Mouse (Mus musculus) heart, embryonic 10.5 days (tissue): Measurements from ENCODE around the gene Gcnt7. TPM values are rescaled to one million over a fixed set of nuclear protein-coding genes. Genes with fewer than 3 reads are reported as not detected.
A peak's percentile ranks its signal among the peaks of the same experiment; 100 is the strongest.

Experiments
- DNase-seq: peaks from one replicate; pipeline ENCODE4 v3.0.0-alpha.2; 2017; ENCODE audit warnings: low spot score
- H3K27ac ChIP-seq: fragments of 300-500 bp; sonication (generic); 2 replicates; pipeline ENCODE4 v1.5.1; 2016; ENCODE audit warnings: mild to moderate bottlenecking
- H3K27me3 ChIP-seq: fragments of 300-500 bp; sonication (generic); 2 replicates; pipeline ENCODE4 v1.6.1; 2016; ENCODE audit warnings: mild to moderate bottlenecking; ENCODE audit not compliant: poor library complexity, insufficient read depth, severe bottlenecking
- H3K36me3 ChIP-seq: fragments of 300-500 bp; sonication (generic); 2 replicates; pipeline ENCODE4 v1.6.1; 2016; ENCODE audit warnings: mild to moderate bottlenecking, moderate library complexity
- H3K4me1 ChIP-seq: fragments of 300-500 bp; sonication (generic); 2 replicates; pipeline ENCODE4 v1.6.1; 2016; ENCODE audit warnings: mild to moderate bottlenecking
- H3K4me3 ChIP-seq: fragments of 300-500 bp; sonication (generic); 2 replicates; pipeline ENCODE4 v1.5.1; 2016; ENCODE audit warnings: mild to moderate bottlenecking, moderate library complexity
- H3K9me3 ChIP-seq: fragments of 300-500 bp; sonication (generic); 2 replicates; pipeline ENCODE4 v1.6.1; 2016; ENCODE audit warnings: mild to moderate bottlenecking, moderate library complexity
- WGBS: fragments of 180-500 bp; shearing (Covaris S2); methylation state at CpG from one replicate; pipeline ENCODE4 v1.1.7; 2016; 5-methylcytosine and 5-hydroxymethylcytosine counted together
- polyA plus RNA-seq: library from polyadenylated mRNA; unstranded; fragments of >200 nt; fragmentation: Nextera tagmentation; extraction: Ambion mirVana; gene quantifications from 2 replicates; pipeline ENCODE4 v1.2.1, GENCODE M21; 2016

The Gcnt7 gene
- 1.4 and 1.8 TPM in 2 replicates for polyA plus RNA-seq

DNA sequence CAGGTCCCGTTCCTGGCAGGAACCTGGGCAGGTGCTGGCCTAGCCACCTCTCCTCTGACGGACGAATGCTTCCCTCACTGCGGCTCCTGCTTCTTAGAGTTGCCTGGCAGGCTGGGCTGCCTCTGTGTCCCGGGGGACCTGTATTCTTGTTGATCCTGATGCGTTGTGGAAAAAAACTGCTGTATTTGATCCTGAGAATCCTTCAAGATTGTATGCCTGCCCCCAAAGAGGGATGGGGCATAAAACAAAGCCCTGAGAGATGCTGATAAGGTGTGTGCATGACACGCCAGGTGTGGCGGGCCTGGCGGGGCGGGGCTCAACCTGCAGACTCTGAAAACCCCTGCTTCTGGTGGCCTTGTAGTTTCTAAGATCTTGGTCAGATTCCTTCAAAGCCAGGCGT is at the start of gene Gcnt7:
Gcnt7 (minus strand) TSS at position 101 of the 400 bp plus-strand sequence.
- Histone ChIP-seq H3K9me3 (no peaks in the 10 kb centered on the region), H3K27ac (no peak within 1 kb of the TSS), H3K4me1 (peaks cover 16% of the 10 kb centered on the region; the same call in 1 of the 2 replicates), H3K4me3 (no peak within 1 kb of the TSS), H3K27me3 (no peaks in the 10 kb centered on the region), H3K36me3 (peaks cover 47% of the 10 kb centered on the region)
- WGBS: 85% methylated on average over 11 of the region's 11 CpGs
- no peak for DNase-seq

DNA sequence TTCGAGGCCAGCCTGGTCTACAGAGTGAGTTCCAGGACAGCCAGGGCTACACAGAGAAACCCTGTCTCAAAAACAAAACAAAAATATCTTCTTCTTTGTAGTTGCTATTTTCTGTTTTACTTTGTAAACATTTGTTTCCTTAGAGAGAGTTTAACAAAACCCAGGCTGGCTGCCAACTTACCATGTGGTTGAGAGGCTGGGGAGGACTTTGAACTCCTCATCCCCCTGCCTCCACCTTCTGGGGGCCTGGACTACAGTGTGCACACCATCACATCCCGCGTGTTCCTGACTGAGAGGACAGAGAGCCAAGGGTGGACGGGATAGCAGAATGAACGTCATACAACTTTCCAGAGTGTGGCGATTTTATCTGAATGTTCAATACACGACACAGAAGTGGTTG is 47.7 kb upstream of the Gcnt7 start:
- no peaks in the 10 kb centered on the region for H3K36me3 ChIP-seq
- no peak overlapping the region for H3K4me3 ChIP-seq
- no peak overlapping the region for H3K27ac ChIP-seq
- no peak for DNase-seq
- H3K9me3 ChIP-seq: no peaks in the 10 kb centered on the region
- H3K27me3 ChIP-seq: no peaks in the 10 kb centered on the region
- peaks cover 3% of the 10 kb centered on the region for H3K4me1 ChIP-seq
- 83% methylated on average over 7 of the region's 7 CpGs for WGBS

DNA sequence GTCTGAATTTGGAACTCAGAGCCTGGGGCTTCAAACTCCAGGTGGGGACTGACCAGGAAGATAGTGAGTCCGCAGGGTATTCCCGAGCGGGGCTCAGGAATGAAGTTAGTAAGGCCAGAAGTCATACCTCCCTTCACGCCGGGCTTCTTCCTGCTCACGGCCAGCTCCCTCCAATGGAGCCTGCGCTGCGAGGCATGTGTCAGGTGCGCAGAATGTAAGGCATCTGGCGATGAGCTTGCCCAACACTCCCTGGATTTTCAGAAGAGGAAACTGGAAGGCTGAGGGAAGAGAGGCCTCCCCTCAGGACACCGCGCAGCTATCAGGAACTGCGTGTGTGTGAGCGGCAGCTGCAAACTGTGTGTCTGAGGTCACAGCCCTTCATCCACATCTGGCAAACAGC is 43.8 kb upstream of the Gcnt7 start:
- H3K9me3 ChIP-seq: no peaks in the 10 kb centered on the region
- peaks cover 9% of the 10 kb centered on the region for H3K4me1 ChIP-seq
- 0 out of 2 replicates have a peak overlapping the region, but pooled peaks have one; percentile 8 for H3K27ac ChIP-seq
- H3K4me3 ChIP-seq: no peak overlapping the region
- H3K36me3 ChIP-seq: no peaks in the 10 kb centered on the region
- no peak for DNase-seq
- WGBS: 46% methylated on average over 14 of the region's 14 CpGs
- no peaks in the 10 kb centered on the region for H3K27me3 ChIP-seq

DNA sequence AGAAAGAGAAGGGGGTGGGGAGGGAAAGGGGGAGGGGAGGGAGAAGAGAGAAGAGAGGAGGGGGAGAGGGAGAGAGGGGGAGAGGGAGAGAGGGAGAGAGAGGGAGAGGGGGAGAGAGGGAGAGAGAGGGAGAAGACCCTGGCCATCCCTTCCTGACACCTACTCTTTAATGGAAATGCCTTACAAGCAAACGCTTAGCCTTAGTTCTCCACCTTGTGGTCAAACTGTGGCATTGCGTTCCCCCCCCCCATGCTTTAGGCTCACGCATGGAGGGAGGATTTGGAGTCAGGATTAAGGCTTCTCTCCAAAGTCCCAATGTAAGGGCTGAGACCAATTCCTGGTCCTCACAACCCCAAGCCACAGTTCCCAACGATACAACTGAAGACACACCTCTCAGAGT is 42.9 kb upstream of the Gcnt7 start:
- Histone ChIP-seq H3K4me1 (peaks cover 9% of the 10 kb centered on the region), H3K9me3 (no peaks in the 10 kb centered on the region), H3K27me3 (no peaks in the 10 kb centered on the region), H3K36me3 (no peaks in the 10 kb centered on the region), H3K4me3 (no peak overlapping the region), H3K27ac (no peak overlapping the region)
- WGBS: 2% methylated on average over 4 of the region's 4 CpGs
- DNase-seq: no peak

DNA sequence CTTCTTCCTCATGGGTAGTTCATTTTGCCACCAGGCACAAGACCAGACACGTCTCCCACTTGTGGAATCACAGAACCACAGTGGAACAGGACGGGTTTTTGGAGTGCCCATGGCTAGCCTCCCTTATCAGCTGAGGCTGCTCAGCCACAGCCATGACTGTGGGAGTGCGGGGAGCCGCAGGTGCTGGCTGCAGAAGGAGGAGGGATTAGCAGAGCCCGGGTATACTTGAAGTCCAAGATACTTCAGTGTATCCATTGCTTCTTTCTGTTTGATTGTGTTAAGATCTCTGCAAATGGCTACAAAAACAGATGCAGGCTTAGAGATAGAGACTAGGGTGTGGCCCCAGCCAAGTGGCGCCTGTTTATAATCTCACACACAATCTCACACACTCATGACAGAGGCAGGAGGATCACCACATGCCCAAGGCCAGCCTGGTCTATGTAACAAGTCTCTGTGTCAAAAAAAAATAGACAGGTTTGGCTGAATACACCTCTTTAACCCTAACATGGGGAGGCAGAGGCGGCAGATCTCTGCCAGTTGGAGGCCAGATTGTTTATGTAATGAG is 42.4 kb upstream of the Gcnt7 start:
- Histone ChIP-seq H3K4me1 (peaks cover 9% of the 10 kb centered on the region), H3K27ac (no peak overlapping the region), H3K27me3 (no peaks in the 10 kb centered on the region), H3K36me3 (no peaks in the 10 kb centered on the region), H3K4me3 (no peak overlapping the region), H3K9me3 (no peaks in the 10 kb centered on the region)
- 22% methylated on average over 7 of the region's 7 CpGs for WGBS
- no peak for DNase-seq

DNA sequence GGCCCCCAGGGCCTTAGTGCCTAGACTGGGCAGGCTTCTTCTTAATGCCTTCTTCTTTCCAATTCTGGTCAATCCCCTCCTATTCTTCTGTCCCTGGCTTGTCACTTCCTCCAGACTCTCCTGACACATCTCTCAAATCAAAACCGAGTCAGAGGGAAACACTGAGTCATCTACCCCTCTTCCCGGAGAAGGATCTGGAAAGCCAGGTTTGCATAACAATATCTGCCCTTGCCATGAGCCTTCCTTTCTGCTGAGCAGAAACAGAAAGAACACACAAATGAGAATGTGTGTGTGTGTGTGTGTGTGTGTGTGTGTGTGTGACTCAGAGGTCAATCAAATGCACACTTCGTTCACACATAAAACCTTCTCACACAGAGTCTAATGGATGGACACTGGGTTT is 40.4 kb upstream of the Gcnt7 start:
- no peak overlapping the region for H3K27ac ChIP-seq
- DNase-seq: no peak
- WGBS: 47% methylated on average over 3 of the region's 3 CpGs
- peaks cover 9% of the 10 kb centered on the region for H3K4me1 ChIP-seq
- no peaks in the 10 kb centered on the region for H3K27me3 ChIP-seq
- H3K4me3 ChIP-seq: no peak overlapping the region
- H3K9me3 ChIP-seq: no peaks in the 10 kb centered on the region
- no peaks in the 10 kb centered on the region for H3K36me3 ChIP-seq

DNA sequence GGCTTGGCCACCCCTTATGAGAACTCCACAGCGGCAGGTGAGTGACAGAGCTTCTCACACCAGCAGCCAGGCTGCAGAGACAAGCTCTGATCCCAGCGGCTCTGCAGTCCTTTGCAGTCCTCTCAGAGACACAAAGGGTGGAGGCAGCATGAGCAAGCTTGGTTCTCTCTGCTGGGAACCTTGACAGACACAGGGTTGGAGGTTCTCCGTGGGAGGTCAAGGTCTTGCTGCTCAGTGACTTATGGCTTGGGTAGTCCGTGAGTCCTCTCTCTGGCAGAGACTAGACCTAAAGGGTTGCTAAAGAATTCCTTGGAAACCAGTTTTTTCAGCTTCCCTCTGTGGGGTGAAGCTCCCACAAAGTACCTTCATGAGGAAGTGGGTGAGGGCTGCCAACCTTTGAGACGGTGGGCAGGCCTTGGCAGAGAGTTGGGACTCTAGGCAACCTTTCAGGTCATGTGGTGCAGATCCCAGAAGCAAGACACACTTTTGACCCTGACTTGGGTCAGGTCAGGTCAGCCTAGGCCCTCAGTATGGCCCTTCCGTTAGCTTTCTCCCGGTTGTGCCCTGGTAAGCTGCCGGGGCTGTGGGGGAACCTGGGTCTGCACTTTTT is 38.4 kb upstream of the Gcnt7 start:
- Histone ChIP-seq H3K27ac (no peak overlapping the region), H3K36me3 (no peaks in the 10 kb centered on the region), H3K9me3 (no peaks in the 10 kb centered on the region), H3K4me3 (no peak overlapping the region), H3K4me1 (peaks cover 9% of the 10 kb centered on the region), H3K27me3 (no peaks in the 10 kb centered on the region)
- DNase-seq: no peak
- WGBS: 64% methylated on average over 8 of the region's 8 CpGs

DNA sequence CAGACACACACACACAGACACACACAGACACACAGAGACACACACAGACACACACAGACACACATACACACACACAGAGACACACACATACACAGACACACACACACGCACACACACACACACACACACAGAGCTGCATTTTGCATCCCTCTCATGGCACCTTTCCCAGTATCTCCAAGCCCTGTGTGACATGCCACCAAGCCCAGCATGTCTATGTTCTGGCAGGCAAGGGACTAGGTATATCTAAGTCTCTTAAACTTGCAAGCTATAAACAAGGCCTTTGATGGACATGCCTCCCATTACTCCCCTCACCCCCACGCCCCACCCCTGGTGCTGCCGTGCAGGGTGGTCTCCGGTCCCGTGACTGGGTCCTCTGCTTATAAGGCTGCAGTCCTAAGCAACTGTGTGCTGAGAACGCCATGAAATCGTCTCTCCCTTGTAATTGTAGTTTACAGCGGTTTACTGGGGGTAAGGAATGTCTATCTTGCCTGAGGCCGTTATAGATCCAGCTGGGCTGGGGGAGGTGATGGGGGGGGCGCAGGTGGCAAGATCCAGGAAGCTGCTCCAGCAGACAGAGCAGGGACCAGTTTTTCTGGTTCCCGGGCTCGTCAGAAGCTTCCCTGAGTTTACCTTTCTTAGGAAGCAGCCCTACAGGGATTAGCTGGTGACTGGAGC is 26.4 kb upstream of the Gcnt7 start:
- no peak for DNase-seq
- no peaks in the 10 kb centered on the region for H3K9me3 ChIP-seq
- 48% methylated on average over 12 of the region's 12 CpGs for WGBS

DNA sequence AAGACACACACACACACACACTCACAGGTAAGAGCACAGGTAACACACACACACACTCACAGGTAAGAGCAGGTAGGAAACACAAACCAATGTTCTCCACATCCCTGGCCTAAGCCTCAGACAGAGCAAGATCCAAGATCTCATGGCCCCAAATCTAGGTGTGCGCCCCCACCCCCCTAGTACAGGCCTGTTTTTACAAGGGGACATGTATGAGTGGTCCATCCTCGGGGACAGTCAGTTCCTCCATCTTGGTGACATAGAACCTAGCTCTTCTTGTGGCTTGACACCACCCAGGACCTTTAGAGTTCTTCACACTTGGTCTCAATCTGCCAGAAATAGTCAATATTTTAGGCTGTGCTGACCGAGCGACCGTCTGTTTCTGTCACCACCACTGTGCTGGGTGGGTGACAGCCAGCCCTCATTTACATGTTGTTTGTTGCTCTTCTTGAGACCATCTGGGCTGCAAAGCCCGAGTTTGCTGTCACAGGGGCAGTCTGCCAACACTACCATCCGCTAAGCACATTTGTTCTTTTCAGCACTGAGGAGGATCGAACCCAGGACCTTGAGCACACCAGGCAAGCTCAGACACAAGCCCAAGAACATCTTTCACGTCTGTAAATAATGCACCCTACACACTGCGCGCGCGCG is 25.5 kb upstream of the Gcnt7 start:
- 79% methylated on average over 14 of the region's 14 CpGs for WGBS

More for the DNA sequence above, 26.4 kb upstream of the Gcnt7 start:
- H3K4me3 ChIP-seq: no peak overlapping the region
- H3K27me3 ChIP-seq: no peaks in the 10 kb centered on the region
- H3K36me3 ChIP-seq: no peaks in the 10 kb centered on the region
- H3K27ac ChIP-seq: 0 out of 2 replicates have a peak overlapping the region, but pooled peaks have one; percentile 29
- 0 out of 2 replicates have a peak, but pooled peaks cover 6% of the 10 kb centered on the region for H3K4me1 ChIP-seq

DNA sequence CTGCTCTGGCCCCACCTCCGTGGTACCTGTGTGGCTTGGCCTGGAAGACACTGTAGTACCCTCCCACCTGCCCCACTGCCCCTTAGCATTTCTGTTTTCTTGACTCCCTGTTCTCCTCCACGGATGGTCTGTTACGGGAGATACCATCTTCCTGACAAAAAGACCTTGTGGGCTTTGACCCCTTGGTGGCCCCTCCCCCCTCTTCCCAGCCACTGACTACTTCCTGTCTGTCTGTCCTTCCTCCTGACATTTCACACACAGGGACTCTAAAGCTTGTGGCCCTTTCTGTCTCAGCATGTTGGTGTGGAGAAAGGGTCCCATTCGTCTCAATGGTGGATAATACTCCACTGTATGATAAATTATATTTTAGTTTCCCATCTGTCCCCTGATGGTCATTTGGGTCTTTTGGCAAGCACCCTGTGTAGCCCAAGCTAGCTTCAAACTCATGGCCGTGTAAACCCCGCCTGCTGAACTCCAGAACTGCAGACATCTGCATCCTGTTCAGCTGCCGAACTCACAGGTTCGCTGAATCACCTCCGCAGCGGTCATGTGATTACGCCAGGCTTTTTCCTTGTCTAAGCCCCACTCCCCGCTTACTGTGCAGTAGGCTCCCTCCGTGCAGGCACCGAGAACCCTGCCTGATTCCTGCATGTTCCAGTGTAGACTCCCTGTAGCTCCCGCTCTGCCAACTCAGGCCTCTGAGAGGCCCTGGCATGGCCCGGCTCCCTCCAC is 23.4 kb upstream of the Gcnt7 start:
- WGBS: 81% methylated on average over 16 of the region's 16 CpGs
- Histone ChIP-seq H3K4me3 (no peak overlapping the region), H3K36me3 (no peaks in the 10 kb centered on the region), H3K27me3 (no peaks in the 10 kb centered on the region), H3K4me1 (peaks cover 10% of the 10 kb centered on the region), H3K9me3 (no peaks in the 10 kb centered on the region), H3K27ac (no peak overlapping the region)
- DNase-seq: no peak

More for the DNA sequence above, 25.5 kb upstream of the Gcnt7 start:
- no peak overlapping the region for H3K27ac ChIP-seq
- no peaks in the 10 kb centered on the region for H3K27me3 ChIP-seq
- no peak overlapping the region for H3K4me3 ChIP-seq
- H3K4me1 ChIP-seq: 0 out of 2 replicates have a peak, but pooled peaks cover 6% of the 10 kb centered on the region
- H3K36me3 ChIP-seq: no peaks in the 10 kb centered on the region
- DNase-seq: no peak
- no peaks in the 10 kb centered on the region for H3K9me3 ChIP-seq

DNA sequence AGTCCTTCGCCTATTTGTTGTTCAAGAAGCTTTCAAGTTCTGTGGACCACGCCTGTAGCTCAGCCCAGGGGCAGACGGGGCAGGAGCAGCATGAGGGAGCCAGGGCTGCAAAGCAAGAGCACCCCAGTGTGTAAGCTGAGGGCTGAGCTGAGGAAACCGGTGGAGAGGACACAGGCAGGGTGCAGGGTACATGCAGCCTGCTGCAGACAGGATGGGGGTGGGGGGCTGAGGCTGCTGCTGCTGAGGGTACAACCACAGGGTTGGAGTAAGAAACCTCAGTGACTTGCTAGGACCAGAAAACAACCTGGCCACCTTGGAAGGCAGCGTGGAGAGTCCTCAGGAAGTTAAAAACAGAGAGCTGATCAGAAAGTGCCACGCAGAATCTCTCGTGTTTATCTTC is 21.9 kb upstream of the Gcnt7 start:
- DNase-seq: no peak
- H3K27me3 ChIP-seq: no peaks in the 10 kb centered on the region
- peaks cover 18% of the 10 kb centered on the region for H3K4me1 ChIP-seq
- 59% methylated on average over 7 of the region's 7 CpGs for WGBS
- no peak overlapping the region for H3K27ac ChIP-seq
- H3K9me3 ChIP-seq: no peaks in the 10 kb centered on the region
- no peak overlapping the region for H3K4me3 ChIP-seq
- H3K36me3 ChIP-seq: no peaks in the 10 kb centered on the region

DNA sequence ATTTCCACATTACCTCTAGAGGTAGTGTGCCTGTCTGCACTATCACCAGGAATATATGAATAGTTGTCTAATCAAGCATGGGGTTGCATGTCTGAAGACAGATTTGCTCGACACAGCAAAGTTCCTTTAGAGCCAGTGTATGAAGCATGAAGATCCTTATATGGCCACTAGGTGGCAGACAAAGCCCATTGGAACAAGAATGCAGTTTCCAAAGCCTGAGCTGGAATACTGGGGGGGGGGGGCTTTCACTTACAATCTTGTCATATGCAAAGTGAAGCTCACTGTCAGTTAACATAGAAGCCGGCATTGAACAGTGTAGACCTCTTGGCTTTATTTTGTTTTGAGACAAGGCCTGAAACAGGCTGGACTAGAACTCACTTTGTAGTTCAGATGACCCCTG is 19.5 kb upstream of the Gcnt7 start:
- Histone ChIP-seq H3K27ac (peak overlapping the region; percentile 71), H3K9me3 (no peaks in the 10 kb centered on the region), H3K4me3 (peak overlapping the region; percentile 40)

More for the DNA sequence above, 19.5 kb upstream of the Gcnt7 start:
- no peaks in the 10 kb centered on the region for H3K27me3 ChIP-seq
- WGBS: 8% methylated on average over 2 of the region's 2 CpGs
- no peaks in the 10 kb centered on the region for H3K36me3 ChIP-seq
- peaks cover 12% of the 10 kb centered on the region for H3K4me1 ChIP-seq
- DNase-seq: no peak
